Mouse (Mus musculus): Measurements from ENCODE around the gene Stk38.
A peak's percentile ranks its signal among the peaks of the same experiment; 100 is the strongest.

Stk38 gene

DNA sequence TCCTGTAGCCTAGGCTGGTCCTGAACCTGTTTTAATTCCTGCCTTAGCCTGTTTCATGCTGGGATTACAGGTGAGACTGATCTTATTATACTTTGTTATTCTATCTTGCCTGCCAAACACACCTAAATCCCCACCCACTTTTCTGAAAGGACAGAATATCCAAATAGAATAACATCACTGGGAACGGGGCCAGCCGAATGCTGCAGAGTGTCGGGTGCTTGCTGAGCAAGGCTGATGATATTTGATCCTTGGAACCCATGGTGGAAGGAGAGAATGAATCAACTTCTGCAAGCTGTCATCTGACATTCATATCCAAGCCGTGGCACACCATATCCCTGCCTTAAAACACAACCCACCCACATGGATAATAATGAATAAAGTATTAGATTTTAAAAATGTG, 59.1 kb downstream of the Stk38 start:
- DNase-seq = no peak

- DNase-seq = no peak
Measured at GRCm38 (mm10) chr17:28947011-28947939, 60.5 kb downstream of the Stk38 start.

DNA sequence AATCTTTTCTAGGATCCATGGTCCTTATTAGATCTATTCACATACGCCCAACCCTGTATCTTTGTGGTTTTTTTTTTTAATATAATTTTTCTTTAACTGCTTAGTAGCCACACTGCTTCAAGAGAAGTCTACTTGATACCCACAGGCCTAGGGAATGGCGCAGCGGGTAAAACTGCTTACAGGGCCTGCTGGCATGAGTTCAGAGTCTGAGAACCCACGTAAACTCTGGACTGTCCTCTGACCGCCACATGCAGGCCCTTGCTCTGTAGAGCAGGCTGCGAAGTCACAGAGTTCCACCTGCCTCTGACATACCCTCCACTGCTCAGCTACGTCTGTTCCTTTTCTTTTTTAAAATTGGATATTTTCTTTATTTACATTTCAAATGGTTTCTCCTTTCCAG, 63.3 kb downstream of the Stk38 start:
- DNase-seq = no peak

DNA sequence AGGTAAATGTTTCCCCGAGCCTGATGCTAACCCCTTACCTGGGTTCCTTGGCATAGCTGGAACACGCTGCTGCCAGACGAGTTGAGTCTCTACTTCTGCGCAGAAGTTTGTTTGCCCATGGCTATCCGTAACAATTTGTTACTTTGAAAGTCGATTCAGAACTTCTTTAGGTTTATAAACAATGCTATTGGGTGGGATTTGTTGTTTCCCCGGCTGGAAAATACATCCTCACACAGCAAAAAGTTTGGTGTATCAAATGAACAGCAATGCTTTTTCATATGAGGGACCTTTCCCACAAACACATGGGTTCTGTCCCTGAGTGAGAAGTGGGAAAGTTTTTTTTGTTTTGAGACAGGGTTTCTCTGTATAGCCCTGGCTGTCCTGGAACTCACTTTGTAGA, 64.1 kb downstream of the Stk38 start, which contains the start of gene Pxt1:
Gene Pxt1, minus strand, starts transcription at position 101 of the 400 bp plus-strand sequence.
- DNase-seq = no peak

DNA sequence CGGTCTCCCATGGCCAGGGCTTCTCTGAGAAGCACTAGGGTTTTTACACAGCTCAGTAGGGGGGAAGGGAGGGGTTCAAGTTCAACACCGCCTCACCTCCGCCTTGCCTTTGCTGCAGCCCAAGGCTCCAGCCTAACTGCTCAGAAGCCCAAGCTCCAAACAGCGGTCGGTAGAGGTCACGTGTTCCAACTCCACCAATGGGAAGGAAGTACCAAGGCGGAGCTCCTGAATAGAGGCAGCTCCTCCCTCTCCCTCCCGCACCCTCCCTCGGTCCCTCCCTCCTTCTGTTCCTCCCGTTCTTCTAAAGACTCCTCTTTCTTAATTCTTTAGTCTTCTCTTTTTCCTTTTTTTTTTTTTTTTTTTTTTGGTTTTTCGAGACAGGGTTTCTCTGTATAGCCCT, 65.7 kb downstream of the Stk38 start:
- peak; percentile 79 for DNase-seq

DNA sequence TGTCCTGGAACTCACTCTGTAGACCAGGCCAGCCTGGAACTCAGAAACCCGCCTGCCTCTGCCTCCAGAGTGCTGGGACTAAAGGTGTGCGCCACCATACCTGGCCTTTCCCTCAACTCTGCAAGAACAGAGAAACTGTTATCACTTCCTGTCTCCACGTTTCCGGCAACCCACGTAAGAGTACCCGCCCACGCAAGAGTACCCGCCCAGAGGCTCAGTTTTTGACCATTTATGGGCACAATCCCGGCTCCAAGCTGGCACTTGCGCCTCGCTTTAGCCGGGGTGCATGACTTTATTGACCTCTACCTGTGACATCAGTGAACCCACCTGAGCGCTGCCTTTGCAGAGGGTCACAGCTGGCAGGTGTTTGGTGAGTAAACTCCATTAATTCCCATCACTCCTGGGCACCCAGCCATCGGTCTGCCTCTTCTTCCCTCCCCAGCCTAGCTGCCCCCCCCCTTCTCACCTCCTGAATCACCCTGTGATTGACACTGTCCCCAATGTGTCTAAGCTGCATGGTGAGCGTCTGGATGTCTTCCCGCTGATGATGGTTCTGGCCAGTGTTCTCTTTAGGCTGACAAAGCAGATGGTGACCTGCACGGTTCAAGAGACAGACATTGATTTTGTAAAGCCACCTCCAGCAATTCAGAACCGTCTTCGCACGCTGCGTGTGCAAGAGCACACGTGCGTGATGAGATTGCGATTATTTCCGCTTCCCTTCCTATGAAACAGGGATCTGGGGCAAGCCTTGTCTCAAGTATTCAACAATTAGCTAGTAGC, 66.8 kb downstream of the Stk38 start:
- no peak for DNase-seq

DNA sequence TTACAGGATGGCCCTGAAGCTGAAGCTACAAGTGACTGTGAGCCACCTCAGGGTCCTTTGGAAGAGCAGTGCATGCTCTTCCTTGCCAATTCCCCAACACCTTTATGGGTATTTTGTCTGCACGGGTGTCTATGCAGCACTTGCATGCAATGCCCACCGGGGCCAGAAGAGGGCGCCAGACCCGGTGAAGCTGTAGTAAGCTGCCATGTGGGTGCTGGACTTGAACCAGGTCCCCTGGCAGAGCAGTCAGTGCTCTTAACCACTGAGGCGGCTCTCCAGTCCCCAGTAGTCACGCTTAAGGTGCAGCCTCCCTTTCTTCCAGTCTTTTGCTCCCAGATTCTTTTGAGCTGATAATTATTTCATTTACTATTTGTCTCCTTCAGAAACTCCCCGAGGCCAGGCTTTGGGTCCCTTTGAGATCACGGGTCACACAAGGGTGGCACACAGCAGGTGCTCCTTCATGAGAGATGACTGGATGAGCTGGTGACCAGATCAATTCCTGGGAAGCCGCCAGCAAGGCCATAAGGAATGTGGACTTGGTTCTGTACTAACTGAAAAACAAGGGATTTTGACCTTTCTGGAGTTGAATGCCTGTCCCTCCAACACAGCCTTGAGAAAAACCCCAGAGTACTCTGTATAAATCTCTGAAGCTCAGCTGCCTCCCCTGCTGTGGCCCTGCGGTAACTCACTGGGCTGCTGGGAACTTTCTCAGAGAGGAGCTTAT, 71.0 kb downstream of the Stk38 start:
- peak; percentile 81 for DNase-seq

DNA sequence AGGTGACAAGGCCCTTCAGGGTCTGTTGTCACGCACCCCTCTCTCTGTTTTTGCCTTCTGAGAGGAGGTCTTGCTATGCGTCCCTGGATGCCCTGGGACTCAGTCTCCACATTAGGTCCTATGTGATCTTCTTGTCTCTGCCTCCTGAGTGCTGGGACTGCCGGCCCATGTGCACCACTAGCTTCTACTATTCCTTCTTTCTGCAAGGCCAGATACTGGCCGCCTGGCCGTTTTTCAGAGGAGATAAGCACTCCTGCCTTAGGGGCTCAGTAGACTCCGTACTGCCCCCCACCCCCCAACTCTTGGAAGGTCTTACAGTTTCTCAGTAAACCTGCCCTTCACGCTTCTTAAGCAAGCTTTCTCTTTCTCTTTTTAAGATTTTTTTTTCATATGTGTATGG, 71.7 kb downstream of the Stk38 start:
- DNase-seq = peak; percentile 66

GRCm38 (mm10) chr17:28934120-28934916, 73.5 kb downstream of the Stk38 start:
- no peak for DNase-seq

GRCm38 (mm10) chr17:28932274-28932673, 75.5 kb downstream of the Stk38 start:
- no peak for DNase-seq

GRCm38 (mm10) chr17:28931436-28932211, 76.2 kb downstream of the Stk38 start:
- DNase-seq = no peak

DNA sequence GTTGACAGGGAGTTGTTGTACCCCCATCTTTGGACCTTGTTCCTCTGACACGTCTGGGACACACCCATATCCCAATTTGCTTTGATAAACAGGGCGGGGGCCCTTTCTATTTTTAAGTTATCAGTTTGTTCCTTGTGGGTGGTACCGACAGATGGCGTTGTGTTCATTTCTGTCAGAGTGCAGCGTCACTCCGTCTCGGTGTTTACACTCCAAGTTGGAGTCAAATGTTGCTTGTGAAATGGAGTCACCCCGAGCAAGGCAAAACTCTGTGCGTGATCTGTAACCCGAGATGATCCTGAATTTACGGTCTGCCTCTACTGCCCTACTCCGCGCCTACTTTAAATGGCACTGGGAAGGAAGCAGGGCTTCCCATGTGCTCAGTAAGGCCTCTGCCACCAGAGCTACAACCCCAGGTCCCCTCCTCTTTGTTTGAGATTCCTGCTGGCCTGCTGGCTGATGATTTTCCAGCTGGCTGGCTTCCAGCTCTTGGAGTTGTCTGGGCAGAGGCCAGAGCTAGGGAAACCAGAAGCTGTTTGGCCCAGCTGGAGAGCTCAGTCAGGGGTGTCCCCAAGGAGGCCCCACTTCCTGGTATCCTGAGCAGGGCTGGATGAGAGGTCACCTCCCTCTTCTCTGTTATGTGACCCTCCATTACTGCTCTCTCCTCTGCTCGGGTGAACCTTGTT, 77.3 kb downstream of the Stk38 start:
- peak; percentile 90 for DNase-seq

GRCm38 (mm10) chr17:28929369-28929768, 78.4 kb downstream of the Stk38 start:
- no peak for DNase-seq

DNA sequence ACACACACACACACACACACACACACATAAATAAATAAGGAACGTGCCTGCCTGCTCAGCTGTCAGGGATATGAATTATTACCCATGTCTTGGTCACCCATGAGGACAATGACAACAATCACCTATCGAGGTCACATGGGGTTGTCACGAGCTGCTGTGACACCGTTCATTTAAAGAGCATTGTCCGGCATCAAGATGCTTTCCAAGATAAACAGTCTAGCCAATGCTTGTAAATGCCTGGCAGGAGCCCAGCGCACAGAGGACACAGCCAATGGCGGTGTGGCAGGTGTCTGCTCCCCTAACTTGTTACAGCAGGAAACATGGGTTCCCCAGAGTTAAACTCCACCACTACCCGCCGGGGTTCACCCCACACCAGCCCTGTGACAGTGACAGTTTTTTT, 79.8 kb downstream of the Stk38 start:
- DNase-seq = no peak

GRCm38 (mm10) chr17:28926866-28927635, 80.7 kb downstream of the Stk38 start:
- peak; percentile 83 for DNase-seq

GRCm38 (mm10) chr17:28926380-28926779, 81.4 kb downstream of the Stk38 start:
- peak; percentile 83 for DNase-seq

DNA sequence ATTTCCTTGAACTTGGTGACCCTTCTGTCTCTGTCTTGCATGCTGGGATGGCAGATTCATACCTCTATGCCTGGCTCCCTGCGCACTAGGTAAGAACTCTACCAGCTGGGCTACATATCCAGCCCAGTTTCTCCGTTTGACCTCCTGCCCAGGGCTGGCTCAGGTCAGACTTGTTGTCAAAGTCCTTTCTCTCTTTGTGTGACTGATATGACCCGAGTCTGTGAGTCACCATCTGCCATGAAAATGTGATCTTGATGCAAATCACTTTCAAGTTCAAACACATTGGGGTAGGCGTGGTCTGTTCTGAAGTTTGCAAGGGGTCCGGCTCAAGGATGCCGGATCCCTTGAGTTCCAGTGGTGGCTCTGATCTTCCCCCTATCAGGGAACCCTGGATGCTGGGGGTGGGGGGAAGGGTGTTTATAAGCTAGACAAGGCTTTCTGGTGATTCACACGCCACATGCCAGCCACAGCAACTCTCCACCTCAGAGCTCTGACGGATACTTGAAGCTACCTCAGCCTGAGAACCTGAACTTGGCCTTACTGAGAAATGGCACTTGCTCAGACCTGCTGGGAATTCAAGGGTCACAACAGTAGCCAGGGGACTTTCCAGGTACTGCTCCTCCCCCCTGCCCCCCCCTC, 82.7 kb downstream of the Stk38 start:
- DNase-seq = no peak

- no peak for DNase-seq
Measured at GRCm38 (mm10) chr17:28922096-28922495, 85.7 kb downstream of the Stk38 start.

GRCm38 (mm10) chr17:28921086-28921485, 86.7 kb downstream of the Stk38 start:
- DNase-seq = no peak
